Mouse (Mus musculus): Measurements from ENCODE around the gene Gm11444. TPM values are rescaled to one million over a fixed set of nuclear protein-coding genes. Genes with fewer than 3 reads are reported as not detected.

Gene Gm11444
- polyA plus RNA-seq, 1 experiment from 2014 or later = not detected

DNA sequence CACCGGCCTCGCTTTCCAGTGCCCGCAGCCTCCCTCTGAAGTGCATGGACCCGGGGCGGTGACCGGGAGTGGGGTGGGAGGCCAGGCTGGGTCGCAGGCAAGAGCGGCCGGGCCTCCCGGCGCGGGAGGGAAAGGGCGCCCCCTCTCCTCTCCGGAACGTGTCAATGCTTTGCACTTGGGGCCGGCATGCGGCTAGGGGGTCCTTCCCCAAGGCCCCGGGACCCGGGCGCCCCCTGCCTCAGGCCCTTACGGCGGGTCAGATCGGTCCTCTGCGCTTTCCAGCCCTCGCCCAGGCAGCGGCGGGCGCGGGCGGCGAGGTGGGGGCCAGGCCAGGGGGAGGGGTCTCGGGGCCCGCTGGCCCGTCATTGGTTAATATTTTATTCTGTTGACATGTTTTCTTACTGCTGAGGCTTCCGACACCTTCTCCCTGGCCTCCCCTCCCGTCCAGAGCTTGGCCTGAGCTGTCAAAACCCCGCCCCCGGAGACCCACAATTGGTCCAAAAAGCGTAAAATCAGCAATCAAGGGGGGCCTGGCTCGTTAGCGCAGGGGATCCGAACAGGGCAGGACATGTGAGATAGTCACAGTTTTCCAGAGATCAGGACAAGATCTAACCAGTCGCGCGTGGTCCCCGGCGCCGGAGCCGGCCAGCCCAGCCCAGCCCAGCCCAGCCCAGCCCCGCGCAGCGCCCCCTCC, 17.8 kb downstream of the Gm11444 start, which contains the start of gene Tbx2:
Tbx2 (plus strand) TSS at position 321 of the 694 bp plus-strand sequence.
- Histone ChIP-seq H3K4me3 (peak within 1 kb of the TSS; percentile 49), H3K27me3 (peaks cover 89% of the 10 kb centered on the region), H3K4me2 (replicated peaks) (peak within 1 kb of the TSS; percentile 68), H3K4me1 (peaks cover 45% of the 10 kb centered on the region), H3K36me3 (no peaks in the 10 kb centered on the region), H3K9ac (peak within 1 kb of the TSS; percentile 64), H3K27ac (peak within 1 kb of the TSS; percentile 52), H3K9me3 (replicated peaks) (no peaks in the 10 kb centered on the region)
- ATAC-seq (ENCODE audit: low FRiP score) = peak; percentile 54; the same call in 1 of the 2 replicates
- under 1% methylated on average over 43 of the region's 52 CpGs for WGBS

DNA sequence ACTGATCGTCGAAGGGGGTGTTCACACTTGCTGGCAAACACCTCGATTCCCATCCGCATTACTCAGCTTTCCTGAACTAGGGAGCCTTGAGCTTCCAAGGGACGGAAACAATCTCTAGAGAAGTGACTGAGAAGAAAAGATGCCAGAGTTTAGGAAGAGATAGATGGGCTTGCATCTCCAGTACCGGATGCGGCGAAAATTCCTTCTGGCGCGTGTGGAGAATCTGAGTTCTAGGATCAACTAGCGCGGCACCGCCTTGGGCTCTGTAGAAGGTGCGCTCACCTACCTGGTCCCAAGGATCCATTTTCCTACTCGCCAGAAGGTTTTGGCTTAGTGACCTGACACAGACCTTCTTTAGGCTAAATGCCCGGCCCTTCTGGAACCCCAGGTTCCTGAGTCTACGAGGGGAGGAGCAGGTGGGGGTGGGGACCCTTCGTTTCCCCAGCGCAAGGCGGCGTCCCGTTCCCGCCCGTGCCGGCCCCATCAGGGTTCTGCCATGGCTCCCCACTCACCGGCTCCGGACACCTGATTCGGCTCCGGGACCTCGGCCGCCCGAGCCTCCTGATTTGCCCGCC, 18.4 kb downstream of the Gm11444 start:
- ATAC-seq (ENCODE audit: low FRiP score) = no peak
- H3K4me2 ChIP-seq (replicated peaks) = peak overlapping the region; percentile 68
- peaks cover 89% of the 10 kb centered on the region for H3K27me3 ChIP-seq
- no peaks in the 10 kb centered on the region for H3K36me3 ChIP-seq
- H3K4me1 ChIP-seq = peaks cover 43% of the 10 kb centered on the region
- peak overlapping the region; percentile 44 for H3K9ac ChIP-seq
- H3K27ac ChIP-seq = peak overlapping the region; percentile 6; the same call in 1 of the 2 replicates
- H3K4me3 ChIP-seq = peak overlapping the region; percentile 49
- no peaks in the 10 kb centered on the region for H3K9me3 ChIP-seq (replicated peaks)
- WGBS = under 1% methylated on average over 33 of the region's 33 CpGs

DNA sequence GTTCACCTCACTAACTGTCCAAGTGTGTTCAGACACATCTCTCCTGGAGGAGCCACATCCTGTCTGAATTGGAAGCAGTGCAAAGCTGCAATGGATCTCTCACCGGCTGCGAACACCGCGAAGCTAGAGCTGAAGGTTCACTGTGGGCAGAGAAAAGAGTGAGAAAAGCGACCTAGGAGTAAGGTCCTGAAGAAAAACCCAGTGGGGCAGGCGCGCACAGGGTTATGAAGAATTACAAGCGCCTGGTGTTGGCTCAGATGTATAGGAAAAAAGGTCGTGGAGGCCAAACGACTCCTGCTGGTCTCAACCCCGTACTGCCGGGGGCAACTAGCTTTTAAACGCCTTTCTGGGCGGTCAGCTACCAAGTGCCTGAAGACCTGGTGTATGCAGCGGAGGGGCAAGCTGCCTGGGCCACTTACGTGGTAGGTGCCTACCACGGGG, 19.2 kb downstream of the Gm11444 start:
- under 1% methylated on average over 17 of the region's 17 CpGs for WGBS
- H3K27me3 ChIP-seq = peaks cover 89% of the 10 kb centered on the region
- no peak overlapping the region for H3K9ac ChIP-seq
- no peak for ATAC-seq (ENCODE audit: low FRiP score)
- H3K4me3 ChIP-seq = peak overlapping the region; percentile 49; the same call in 1 of the 2 replicates
- H3K9me3 ChIP-seq (replicated peaks) = no peaks in the 10 kb centered on the region
- no peak overlapping the region; the same call in 1 of the 2 replicates for H3K27ac ChIP-seq
- peak overlapping the region; percentile 17 for H3K4me2 ChIP-seq (replicated peaks)
- H3K36me3 ChIP-seq = no peaks in the 10 kb centered on the region
- H3K4me1 ChIP-seq = peaks cover 43% of the 10 kb centered on the region

DNA sequence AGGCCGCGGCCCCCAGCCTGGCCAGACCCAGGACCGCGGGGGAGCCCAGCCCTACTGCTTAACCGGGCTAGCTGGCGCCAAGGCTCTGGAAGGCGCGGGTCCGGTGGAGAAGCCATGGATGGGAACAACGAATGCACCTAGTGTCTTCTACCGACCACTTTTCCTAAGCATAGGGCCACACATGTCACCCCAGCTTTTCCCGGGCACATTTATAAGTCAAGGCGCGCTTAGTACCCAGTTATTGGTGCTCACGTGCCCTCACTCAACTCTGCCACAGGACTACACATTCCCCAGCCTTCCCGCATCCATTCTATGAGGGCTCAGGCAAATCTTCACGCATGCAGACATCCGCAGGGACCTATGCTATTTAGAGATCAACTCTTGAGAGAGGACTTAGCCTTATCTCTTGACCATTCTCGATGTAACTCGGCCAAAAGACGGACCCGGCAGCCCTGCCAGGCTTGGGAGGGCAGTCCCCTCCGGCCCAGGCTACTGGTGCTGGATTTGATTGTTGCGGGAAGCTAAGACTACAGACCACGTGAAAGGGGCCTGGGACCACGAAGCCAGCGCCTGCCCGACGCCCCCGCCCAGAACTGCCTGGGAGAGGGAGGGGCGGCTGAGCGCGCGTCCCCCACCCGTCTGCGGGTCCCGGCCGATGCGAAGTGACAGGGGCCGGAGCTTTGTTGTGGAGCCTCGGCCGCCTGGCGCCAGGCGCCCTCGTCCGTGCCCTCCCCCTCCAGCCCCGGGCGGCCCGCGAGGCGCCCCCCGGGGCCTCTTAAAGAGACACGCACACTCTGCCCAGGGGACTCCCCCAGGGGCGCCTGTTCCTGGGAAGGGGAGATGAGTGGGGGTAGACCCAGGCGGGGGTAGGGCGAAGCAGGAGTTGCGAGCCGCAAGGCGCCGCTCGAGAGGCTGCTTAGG, 20.4 kb downstream of the Gm11444 start:
- H3K9ac ChIP-seq = peak overlapping the region; percentile 19; the same call in 1 of the 2 replicates
- no peaks in the 10 kb centered on the region for H3K36me3 ChIP-seq
- 0 out of 2 replicates have a peak overlapping the region, but pooled peaks have one; percentile 35 for H3K27ac ChIP-seq
- no peaks in the 10 kb centered on the region for H3K9me3 ChIP-seq (replicated peaks)
- no peak for ATAC-seq (ENCODE audit: low FRiP score)
- H3K4me1 ChIP-seq = peaks cover 43% of the 10 kb centered on the region
- peaks cover 89% of the 10 kb centered on the region for H3K27me3 ChIP-seq
- peak overlapping the region; percentile 51 for H3K4me2 ChIP-seq (replicated peaks)
- peak overlapping the region; percentile 28 for H3K4me3 ChIP-seq
- under 1% methylated on average over 50 of the region's 61 CpGs for WGBS

DNA sequence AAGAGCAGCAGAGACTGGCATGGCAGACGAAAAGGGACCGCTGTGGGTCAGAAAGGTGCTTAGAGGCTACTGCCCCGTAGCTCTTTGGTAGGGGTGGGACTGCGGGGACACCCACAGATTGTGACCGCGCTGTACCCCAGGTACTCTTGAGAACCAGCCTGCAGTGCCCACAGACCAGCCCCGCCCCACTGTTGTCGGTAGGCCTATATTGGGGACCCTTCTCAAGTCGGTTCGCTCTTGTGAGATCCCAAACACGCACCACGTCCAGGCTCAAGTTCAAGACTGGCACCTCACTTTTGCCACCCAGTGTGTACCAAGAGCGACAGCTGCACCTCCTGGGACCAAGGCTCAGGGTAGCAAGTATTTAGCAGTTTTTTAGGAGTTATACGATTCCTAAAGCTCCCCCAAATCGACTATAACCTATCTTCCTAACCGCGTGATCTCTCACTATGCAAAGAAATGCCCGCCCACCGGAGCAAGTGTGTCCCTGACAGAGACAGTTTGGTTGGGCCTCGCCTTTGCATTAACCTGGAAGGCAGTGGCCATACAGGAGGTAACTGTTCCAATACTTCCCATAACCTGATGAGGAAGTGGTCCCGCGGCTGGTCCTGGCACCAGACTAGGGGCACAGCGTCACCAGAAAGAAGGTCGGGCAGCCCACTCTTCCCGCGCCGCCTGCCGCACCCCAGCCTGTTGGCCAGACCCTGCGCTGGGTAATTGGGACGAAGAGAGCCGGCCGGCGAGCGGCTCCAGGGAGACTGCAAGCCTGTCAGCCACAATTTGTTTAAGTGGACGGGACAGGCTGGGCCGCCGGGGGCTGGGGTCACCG, 21.2 kb downstream of the Gm11444 start:
- Histone ChIP-seq H3K4me3 (peak overlapping the region; percentile 11; the same call in 1 of the 2 replicates), H3K4me1 (peaks cover 43% of the 10 kb centered on the region), H3K9ac (no peak overlapping the region; the same call in 1 of the 2 replicates), H3K27me3 (peaks cover 89% of the 10 kb centered on the region), H3K36me3 (no peaks in the 10 kb centered on the region), H3K27ac (0 out of 2 replicates have a peak overlapping the region, but pooled peaks have one; percentile 35), H3K9me3 (replicated peaks) (no peaks in the 10 kb centered on the region), H3K4me2 (replicated peaks) (peak overlapping the region; percentile 51)
- WGBS = 5% methylated on average over 38 of the region's 38 CpGs
- no peak for ATAC-seq (ENCODE audit: low FRiP score)

GRCm38 (mm10) chr11:85827342-85827741, 22.8 kb downstream of the Gm11444 start:
- no peak for ATAC-seq (ENCODE audit: low FRiP score)
- Histone ChIP-seq H3K27me3 (peaks cover 89% of the 10 kb centered on the region), H3K9ac (peak overlapping the region; percentile 10; the same call in 1 of the 2 replicates), H3K4me2 (replicated peaks) (no peak overlapping the region), H3K4me1 (peaks cover 34% of the 10 kb centered on the region), H3K4me3 (no peak overlapping the region), H3K9me3 (replicated peaks) (no peaks in the 10 kb centered on the region), H3K27ac (no peak overlapping the region), H3K36me3 (no peaks in the 10 kb centered on the region)
- WGBS = 12% methylated on average over 9 of the region's 9 CpGs

DNA sequence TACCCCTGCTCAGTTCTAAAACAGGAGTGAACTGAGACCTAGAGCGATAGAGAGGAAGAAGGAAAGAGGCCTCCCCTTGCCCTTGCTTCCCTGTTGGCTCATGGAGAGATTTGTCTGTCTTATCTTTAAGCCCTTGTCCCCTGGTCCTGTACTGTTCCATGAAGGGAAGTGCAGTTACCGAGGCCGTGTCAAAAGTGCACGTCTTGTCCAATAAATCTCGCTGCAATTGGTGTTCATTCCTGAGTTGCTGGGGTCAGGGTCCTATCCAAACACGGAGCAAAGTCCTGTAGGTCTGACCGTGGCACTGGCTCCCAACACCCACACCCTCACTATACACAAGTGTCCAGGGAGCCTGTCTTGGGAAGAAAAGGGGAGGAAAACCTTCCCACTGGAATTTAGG, 24.3 kb downstream of the Gm11444 start:
- 84% methylated on average over 7 of the region's 7 CpGs for WGBS
- Histone ChIP-seq H3K4me2 (replicated peaks) (no peak overlapping the region), H3K9ac (no peak overlapping the region), H3K27ac (no peak overlapping the region), H3K9me3 (replicated peaks) (no peaks in the 10 kb centered on the region), H3K4me1 (peaks cover 24% of the 10 kb centered on the region), H3K36me3 (no peaks in the 10 kb centered on the region), H3K4me3 (no peak overlapping the region), H3K27me3 (peaks cover 74% of the 10 kb centered on the region)
- ATAC-seq (ENCODE audit: low FRiP score) = no peak

DNA sequence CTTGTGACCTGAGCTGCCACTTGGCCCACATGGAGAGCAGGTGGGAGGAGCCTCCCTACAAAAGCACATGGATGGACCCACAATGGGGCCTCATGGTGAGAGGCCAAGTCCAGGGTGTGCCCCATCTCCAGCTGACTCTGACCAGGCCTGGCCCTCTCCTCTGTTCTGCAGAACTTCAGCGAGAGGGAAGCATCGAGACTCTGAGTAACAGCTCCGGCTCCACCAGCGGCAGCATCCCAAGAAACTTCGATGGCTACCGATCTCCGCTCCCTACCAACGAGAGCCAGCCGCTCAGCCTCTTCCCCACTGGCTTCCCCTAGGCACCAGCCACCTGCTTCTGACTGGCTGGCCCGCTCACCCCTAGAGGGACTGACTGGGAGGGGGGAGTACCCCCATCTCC, 25.1 kb downstream of the Gm11444 start:
- Histone ChIP-seq H3K9ac (no peak overlapping the region), H3K4me2 (replicated peaks) (no peak overlapping the region), H3K36me3 (no peaks in the 10 kb centered on the region), H3K4me3 (no peak overlapping the region), H3K9me3 (replicated peaks) (no peaks in the 10 kb centered on the region), H3K27me3 (peaks cover 66% of the 10 kb centered on the region), H3K27ac (no peak overlapping the region), H3K4me1 (peaks cover 21% of the 10 kb centered on the region)
- no peak for ATAC-seq (ENCODE audit: low FRiP score)
- 63% methylated on average over 10 of the region's 10 CpGs for whole genome bisulfite sequencing

DNA sequence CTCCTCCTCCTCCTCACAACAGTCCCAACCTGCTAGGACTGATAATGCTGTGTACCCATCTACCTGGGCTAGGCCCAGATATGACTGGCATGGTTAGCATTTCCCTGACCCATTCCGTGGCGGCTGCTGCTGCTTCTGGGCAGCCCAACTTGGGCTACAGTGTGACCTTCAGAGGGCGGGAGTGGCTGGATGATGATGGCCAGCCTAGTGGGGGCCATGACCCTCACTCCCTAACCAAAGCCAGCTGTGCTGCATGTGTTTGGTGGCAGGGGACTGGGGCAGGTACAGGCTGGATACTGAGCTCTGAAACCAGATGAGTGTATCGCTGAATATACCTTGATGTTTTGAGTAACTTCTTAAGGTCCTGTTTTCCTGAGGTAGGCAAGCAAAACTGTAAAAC, 26.3 kb downstream of the Gm11444 start:
- no peak overlapping the region for H3K4me3 ChIP-seq
- H3K4me1 ChIP-seq = peaks cover 8% of the 10 kb centered on the region
- peaks cover 57% of the 10 kb centered on the region for H3K27me3 ChIP-seq
- H3K27ac ChIP-seq = no peak overlapping the region
- H3K9me3 ChIP-seq (replicated peaks) = no peaks in the 10 kb centered on the region
- H3K36me3 ChIP-seq = no peaks in the 10 kb centered on the region
- ATAC-seq (ENCODE audit: low FRiP score) = no peak
- no peak overlapping the region for H3K4me2 ChIP-seq (replicated peaks)
- WGBS = 80% methylated on average over 4 of the region's 4 CpGs
- no peak overlapping the region for H3K9ac ChIP-seq

DNA sequence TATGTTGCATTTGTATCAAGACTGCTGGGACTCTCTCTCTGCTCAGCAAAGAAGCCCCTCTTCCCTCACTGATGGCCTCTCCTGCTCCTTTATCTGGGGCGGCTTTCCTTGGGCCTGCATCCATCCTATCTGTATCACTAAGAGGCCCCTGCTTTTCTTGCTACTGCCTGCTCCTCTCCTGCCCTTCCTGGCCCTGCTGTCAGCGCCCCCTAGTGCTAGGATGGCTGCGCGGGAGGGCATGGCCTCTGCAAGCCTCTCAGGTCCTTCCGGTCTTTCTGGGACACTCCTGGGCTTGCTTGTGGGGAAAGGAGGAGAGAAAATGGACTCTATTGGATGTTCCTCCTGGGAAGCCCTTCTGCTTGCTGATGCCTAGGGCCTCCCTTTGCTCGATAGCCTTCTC, 27.0 kb downstream of the Gm11444 start:
- Histone ChIP-seq H3K36me3 (no peaks in the 10 kb centered on the region), H3K4me2 (replicated peaks) (no peak overlapping the region), H3K4me3 (no peak overlapping the region), H3K27ac (no peak overlapping the region), H3K9ac (no peak overlapping the region), H3K9me3 (replicated peaks) (no peaks in the 10 kb centered on the region), H3K27me3 (peaks cover 53% of the 10 kb centered on the region), H3K4me1 (peaks cover 7% of the 10 kb centered on the region)
- ATAC-seq (ENCODE audit: low FRiP score) = no peak
- WGBS = 15% methylated on average over 6 of the region's 6 CpGs

DNA sequence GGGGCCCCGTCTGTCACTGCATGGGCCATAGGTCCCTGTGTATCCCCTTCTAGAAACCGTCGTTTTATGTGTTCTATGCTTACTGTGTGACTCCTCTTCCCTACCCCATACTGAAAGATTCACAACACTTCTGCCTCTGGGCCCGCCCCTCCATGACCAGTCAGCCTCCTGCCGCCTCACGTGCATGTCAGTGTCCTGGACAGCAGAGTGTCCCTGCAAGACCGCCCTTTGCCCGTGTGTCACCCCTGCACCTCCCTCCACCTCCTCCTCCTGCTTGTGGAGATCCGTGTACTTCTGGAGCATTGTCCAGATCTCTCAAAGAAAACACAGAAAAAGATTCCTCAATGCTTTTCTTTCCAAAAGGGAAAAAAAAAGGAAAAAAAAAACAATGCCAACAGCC, 28.5 kb downstream of the Gm11444 start:
- Histone ChIP-seq H3K9ac (no peak overlapping the region), H3K4me1 (no peaks in the 10 kb centered on the region), H3K4me2 (replicated peaks) (no peak overlapping the region), H3K9me3 (replicated peaks) (no peaks in the 10 kb centered on the region), H3K27me3 (peaks cover 38% of the 10 kb centered on the region), H3K27ac (no peak overlapping the region), H3K36me3 (no peaks in the 10 kb centered on the region), H3K4me3 (no peak overlapping the region)
- ATAC-seq (ENCODE audit: low FRiP score) = no peak
- WGBS = 73% methylated on average over 9 of the region's 9 CpGs

Measured in hindbrain, embryonic 12.5 days (tissue).